Mouse (Mus musculus) heart, embryonic 11.5 days (tissue): Measurements from ENCODE around the gene Kcnk6. TPM values are rescaled to one million over a fixed set of nuclear protein-coding genes. Genes with fewer than 3 reads are reported as not detected.
A peak's percentile ranks its signal among the peaks of the same experiment; 100 is the strongest.

Experiments used
- ATAC-seq: fragments of 200-750 bp; cut with Nextera tagmentation; replicated peaks from 2 replicates; pipeline ENCODE4 v1.8.0; 2017; ENCODE audit warnings: moderate library complexity; ENCODE audit not compliant: insufficient number of reproducible peaks, low FRiP score, low TSS enrichment
- H3K27ac ChIP-seq: fragments of 300-500 bp; sonication (generic); 2 replicates; pipeline ENCODE4 v1.5.1; 2014; ENCODE audit warnings: mild to moderate bottlenecking, low read depth, low read length
- H3K27me3 ChIP-seq: fragments of 300-500 bp; sonication (generic); 2 replicates; pipeline ENCODE4 v1.6.1; 2014; ENCODE audit warnings: mild to moderate bottlenecking, low read length, mixed read lengths; ENCODE audit not compliant: control insufficient read depth, insufficient read depth
- H3K36me3 ChIP-seq: fragments of 300-500 bp; sonication (generic); 2 replicates; pipeline ENCODE4 v1.6.1; 2014; ENCODE audit warnings: mild to moderate bottlenecking, low read length, moderate library complexity, mixed read lengths; ENCODE audit not compliant: control insufficient read depth, insufficient read depth
- H3K4me1 ChIP-seq: fragments of 300-500 bp; sonication (generic); 2 replicates; pipeline ENCODE4 v1.6.1; 2014; ENCODE audit warnings: low read length; ENCODE audit not compliant: control insufficient read depth, insufficient read depth
- H3K4me2 ChIP-seq: fragments of 300-500 bp; sonication (generic); 2 replicates; pipeline ENCODE4 v1.6.1; 2014; ENCODE audit warnings: mild to moderate bottlenecking, moderate library complexity
- H3K4me3 ChIP-seq: fragments of 300-500 bp; sonication (generic); 2 replicates; pipeline ENCODE4 v1.5.1; 2014; ENCODE audit warnings: low read depth, low read length
- H3K9ac ChIP-seq: fragments of 300-500 bp; sonication (generic); 2 replicates; pipeline ENCODE4 v1.6.1; 2014; ENCODE audit warnings: mild to moderate bottlenecking, low read depth, low read length, moderate library complexity
- H3K9me3 ChIP-seq: fragments of 300-500 bp; sonication (generic); replicated peaks from 2 replicates; pipeline ENCODE4 v1.6.1; 2016; ENCODE audit warnings: low read length; ENCODE audit not compliant: control insufficient read depth
- WGBS: fragments of 180-500 bp; shearing (Covaris S2); extraction: QIAGEN DNeasy Blood & Tissue Kit; methylation state at CpG from one replicate; pipeline ENCODE4 v1.1.7; 2014; ENCODE audit not compliant: insufficient replicate concordance; 5-methylcytosine and 5-hydroxymethylcytosine counted together
- polyA plus RNA-seq: library from polyadenylated mRNA; unstranded; fragments of >200 nt; fragmentation: Nextera tagmentation; extraction: Ambion mirVana; gene quantifications from 2 replicates; pipeline ENCODE4 v1.2.1, GENCODE M21; 2014

The Kcnk6 gene
- polyA plus RNA-seq, 1 experiment from 2014 or later: 0.89 TPM

DNA sequence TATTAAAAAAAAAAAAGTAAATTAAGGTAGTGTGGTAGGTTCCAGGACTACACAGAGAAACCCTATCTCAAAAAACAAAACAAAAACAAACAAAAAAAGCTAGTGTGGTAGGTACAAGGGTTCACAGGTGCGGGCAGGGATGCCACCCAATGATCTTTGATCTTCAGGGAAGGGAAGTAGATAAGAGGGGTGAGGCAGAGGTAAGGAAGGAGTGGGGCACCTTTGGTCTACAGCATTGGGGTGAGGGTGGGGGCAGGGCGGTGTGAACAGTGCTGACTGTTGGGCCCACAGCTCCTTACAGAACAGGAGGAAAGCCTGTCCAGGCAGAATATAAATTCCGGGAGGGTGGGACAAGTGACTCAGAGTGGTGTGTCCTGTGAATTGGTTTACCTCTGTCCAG, 18.9 kb upstream of the Kcnk6 start:
- H3K4me3 ChIP-seq: no peak overlapping the region
- H3K27ac ChIP-seq: no peak overlapping the region
- H3K4me1 ChIP-seq: peaks cover 9% of the 10 kb centered on the region
- H3K4me2 ChIP-seq: no peak overlapping the region
- no peak overlapping the region for H3K9ac ChIP-seq
- H3K36me3 ChIP-seq: peaks cover 4% of the 10 kb centered on the region; the same call in 1 of the 2 replicates
- 67% methylated on average over 3 of the region's 3 CpGs for WGBS
- ATAC-seq: no peak
- H3K27me3 ChIP-seq: no peaks in the 10 kb centered on the region; the same call in 1 of the 2 replicates
- no peaks in the 10 kb centered on the region for H3K9me3 ChIP-seq

DNA sequence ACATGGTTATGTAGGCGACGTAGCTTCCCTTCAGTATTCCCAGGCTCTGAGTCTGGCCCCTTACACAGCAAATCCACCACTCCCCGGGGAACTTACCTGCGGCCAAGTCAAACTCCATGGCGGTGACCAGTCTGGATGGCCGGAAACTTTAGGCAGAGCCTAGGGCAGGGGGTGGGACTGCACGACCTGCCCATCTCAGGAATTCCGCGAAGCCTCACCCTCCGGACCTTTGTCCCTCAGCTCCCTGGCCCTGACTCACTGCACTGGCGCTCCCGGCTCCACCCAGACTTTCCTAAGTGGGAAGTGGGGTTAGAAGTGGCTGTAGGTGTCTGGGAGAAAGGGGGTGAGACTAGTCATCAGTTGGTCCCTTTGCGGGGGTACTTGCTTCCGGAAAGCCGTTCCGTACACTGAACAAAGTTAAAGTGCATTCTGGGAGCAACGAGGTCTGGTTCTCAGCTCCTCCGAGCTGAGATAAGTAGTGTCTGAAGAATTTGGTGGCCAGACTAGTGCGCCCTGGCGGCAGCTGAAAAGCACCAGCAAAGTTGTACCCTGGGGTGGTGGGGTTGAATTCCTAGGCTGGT, 16.0 kb upstream of the Kcnk6 start, which contains the start of gene 2200002D01Rik:
Gene 2200002D01Rik (minus strand): TSS at position 206 of the 581 bp plus-strand sequence.
- H3K27ac ChIP-seq: peak within 1 kb of the TSS; percentile 41; the same call in 1 of the 2 replicates

DNA sequence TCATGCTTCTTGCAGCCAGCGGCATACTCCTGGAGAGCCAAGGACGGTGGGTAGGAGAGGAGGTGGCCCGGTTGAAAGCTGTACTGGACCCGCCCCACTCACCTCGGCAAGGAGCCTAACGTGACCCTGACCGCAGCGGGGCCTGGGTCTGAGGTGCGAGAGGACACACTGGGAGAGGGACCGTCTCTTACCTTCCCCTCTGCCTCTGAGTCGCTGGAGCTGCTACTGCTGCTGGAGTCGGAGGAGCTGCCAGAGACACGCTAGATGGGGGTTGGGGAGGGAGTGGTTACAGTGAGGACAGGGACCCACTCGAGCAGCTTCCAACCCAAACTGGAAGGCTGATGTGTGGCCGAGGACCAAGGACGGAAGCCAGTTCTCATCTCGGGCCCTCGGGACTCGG, 15.4 kb upstream of the Kcnk6 start:
- 0 out of 2 replicates have a peak, but pooled peaks have one; percentile 25 for ATAC-seq
- 11% methylated on average over 19 of the region's 19 CpGs for WGBS
- Histone ChIP-seq H3K4me3 (peak overlapping the region; percentile 47), H3K36me3 (peaks cover 20% of the 10 kb centered on the region; the same call in 1 of the 2 replicates), H3K9me3 (no peaks in the 10 kb centered on the region), H3K27me3 (no peaks in the 10 kb centered on the region; the same call in 1 of the 2 replicates), H3K9ac (peak overlapping the region; percentile 69), H3K4me2 (peak overlapping the region; percentile 92), H3K27ac (peak overlapping the region; percentile 41; the same call in 1 of the 2 replicates), H3K4me1 (peaks cover 9% of the 10 kb centered on the region)

More for the DNA sequence above, 16.0 kb upstream of the Kcnk6 start, which contains the start of gene 2200002D01Rik:
- Histone ChIP-seq H3K36me3 (peaks cover 20% of the 10 kb centered on the region; the same call in 1 of the 2 replicates), H3K9ac (peak within 1 kb of the TSS; percentile 69), H3K9me3 (no peaks in the 10 kb centered on the region), H3K27me3 (no peaks in the 10 kb centered on the region; the same call in 1 of the 2 replicates), H3K4me2 (peak within 1 kb of the TSS; percentile 92), H3K4me3 (peak within 1 kb of the TSS; percentile 47), H3K4me1 (peaks cover 9% of the 10 kb centered on the region)
- 6% methylated on average over 20 of the region's 20 CpGs for WGBS
- no peak for ATAC-seq

DNA sequence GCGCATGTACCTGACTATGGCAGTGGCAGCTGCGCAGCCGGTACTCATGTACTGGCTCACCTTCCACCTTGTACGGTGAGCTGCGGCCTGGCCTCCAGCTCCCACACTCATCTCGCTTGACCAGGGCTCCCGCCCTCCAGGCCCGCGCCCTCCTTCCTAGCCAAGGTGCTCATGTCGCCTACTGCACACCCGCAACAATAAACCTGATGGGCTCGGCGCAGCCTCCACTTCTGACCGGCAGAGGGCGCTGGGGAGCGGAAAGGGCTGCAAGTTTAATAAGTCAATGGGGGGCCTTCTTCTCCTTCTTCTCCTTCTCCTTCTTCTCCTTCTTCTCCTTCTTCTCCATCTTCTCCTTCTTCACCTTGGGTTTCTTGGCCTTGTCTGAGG, 15.0 kb upstream of the Kcnk6 start:
- no peaks in the 10 kb centered on the region for H3K9me3 ChIP-seq
- no peak overlapping the region for H3K27ac ChIP-seq
- no peak for ATAC-seq
- H3K36me3 ChIP-seq: peaks cover 20% of the 10 kb centered on the region; the same call in 1 of the 2 replicates
- peak overlapping the region; percentile 69 for H3K9ac ChIP-seq
- H3K4me1 ChIP-seq: peaks cover 9% of the 10 kb centered on the region
- H3K27me3 ChIP-seq: no peaks in the 10 kb centered on the region; the same call in 1 of the 2 replicates
- H3K4me3 ChIP-seq: peak overlapping the region; percentile 47
- peak overlapping the region; percentile 92 for H3K4me2 ChIP-seq
- WGBS: 26% methylated on average over 16 of the region's 16 CpGs

DNA sequence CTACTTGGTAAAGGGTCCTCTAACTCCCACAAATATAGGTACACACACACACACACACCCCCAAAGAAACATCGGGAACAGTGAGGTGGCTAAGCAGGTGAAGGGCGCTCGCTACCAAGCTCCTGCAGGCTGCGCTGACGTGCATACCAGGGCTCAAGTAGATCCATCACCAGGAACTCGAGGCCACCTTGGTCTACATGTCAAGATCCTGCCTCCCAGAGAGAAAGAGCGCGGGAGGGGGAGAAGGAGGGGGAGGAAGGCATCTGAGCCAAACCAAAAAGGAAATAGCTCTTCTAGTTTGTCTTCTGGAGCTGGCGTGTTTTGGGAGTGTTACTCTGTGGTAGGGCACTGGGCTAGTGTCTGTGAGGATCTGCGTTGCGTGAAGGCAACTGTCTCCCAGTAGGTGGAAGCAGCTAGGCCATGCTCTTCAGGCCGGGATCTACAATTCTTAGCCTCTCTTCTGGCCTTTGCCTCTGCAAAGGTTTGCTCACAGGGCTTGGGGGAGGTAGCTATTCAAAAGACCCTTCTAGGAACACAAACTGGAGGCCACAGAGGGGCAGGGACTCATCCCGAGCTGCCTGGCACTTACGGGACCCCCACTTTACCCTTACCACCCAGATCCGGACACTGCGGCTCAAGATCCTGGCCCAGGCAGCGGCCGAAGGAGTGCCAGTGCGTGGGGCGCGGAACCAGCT, 14.5 kb upstream of the Kcnk6 start:
- Histone ChIP-seq H3K9me3 (no peaks in the 10 kb centered on the region), H3K4me2 (peak overlapping the region; percentile 92), H3K27ac (no peak overlapping the region), H3K9ac (0 out of 2 replicates have a peak overlapping the region, but pooled peaks have one; percentile 39), H3K27me3 (no peaks in the 10 kb centered on the region; the same call in 1 of the 2 replicates), H3K36me3 (peaks cover 20% of the 10 kb centered on the region; the same call in 1 of the 2 replicates), H3K4me3 (no peak overlapping the region), H3K4me1 (peaks cover 9% of the 10 kb centered on the region)
- 78% methylated on average over 21 of the region's 21 CpGs for WGBS
- no peak for ATAC-seq

DNA sequence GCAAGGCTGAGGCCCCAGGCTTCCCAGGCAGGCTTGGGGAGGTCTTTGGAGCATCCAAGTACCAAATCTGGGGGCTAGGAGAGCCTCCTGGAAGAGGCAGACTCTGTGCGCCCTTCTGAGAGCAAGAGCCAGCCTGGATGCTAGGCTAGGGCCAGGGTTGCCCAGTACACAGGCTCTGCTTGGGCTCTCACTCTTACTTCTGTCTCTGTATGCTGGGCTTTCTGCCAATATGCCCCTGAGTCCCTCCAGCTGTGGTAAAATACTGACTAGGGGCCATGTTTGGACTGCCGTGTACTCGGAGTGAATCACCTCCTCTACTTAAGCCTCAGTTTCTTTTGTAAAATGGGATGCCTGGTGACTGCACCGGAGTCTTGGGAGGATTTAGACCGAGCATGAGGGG, 13.7 kb upstream of the Kcnk6 start:
- Histone ChIP-seq H3K36me3 (peaks cover 20% of the 10 kb centered on the region; the same call in 1 of the 2 replicates), H3K4me1 (peaks cover 9% of the 10 kb centered on the region), H3K9ac (no peak overlapping the region), H3K9me3 (no peaks in the 10 kb centered on the region), H3K27ac (no peak overlapping the region), H3K27me3 (no peaks in the 10 kb centered on the region; the same call in 1 of the 2 replicates), H3K4me2 (no peak overlapping the region), H3K4me3 (no peak overlapping the region)
- no peak for ATAC-seq
- WGBS: 87% methylated on average over 5 of the region's 5 CpGs

DNA sequence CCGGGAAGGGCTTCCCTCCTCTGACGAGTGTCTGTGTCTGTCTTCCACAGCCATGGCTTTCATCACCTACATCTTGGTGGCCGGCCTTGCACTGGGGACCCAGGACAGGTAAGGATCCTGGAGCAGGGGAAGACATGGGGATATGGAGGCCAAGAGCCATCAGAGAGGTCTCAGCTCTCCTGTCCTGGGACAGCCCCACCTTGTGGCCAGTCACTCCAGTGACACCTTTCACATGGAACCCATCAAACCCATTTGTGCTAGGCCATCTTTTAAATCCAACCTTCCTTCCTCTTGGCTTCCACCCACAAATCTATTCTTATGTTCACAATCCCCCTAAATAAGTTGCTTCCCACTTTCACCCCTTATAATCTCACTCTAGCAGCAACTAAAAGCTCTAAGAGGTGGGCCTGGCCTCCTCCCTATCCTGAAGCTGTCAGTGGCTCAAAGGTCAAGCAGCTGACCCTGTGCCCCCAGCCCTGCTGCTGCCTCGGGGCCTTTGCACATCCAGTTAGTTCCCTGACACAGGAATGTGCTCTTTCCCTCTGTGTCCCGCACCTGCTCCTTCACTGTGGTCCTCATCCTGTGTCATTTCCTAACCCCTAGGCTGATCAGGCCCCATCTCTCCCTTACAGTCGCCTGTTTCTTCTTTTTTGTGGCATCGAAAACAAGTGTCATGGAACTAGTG, 12.6 kb upstream of the Kcnk6 start:
- no peak overlapping the region for H3K27ac ChIP-seq
- ATAC-seq: no peak
- no peak overlapping the region for H3K9ac ChIP-seq
- peaks cover 20% of the 10 kb centered on the region; the same call in 1 of the 2 replicates for H3K36me3 ChIP-seq
- WGBS: 80% methylated on average over 7 of the region's 7 CpGs
- no peak overlapping the region for H3K4me3 ChIP-seq
- H3K9me3 ChIP-seq: no peaks in the 10 kb centered on the region
- peaks cover 9% of the 10 kb centered on the region for H3K4me1 ChIP-seq
- no peaks in the 10 kb centered on the region; the same call in 1 of the 2 replicates for H3K27me3 ChIP-seq
- H3K4me2 ChIP-seq: no peak overlapping the region
